Mouse (Mus musculus) liver, embryonic 14.5 days (tissue): ENCODE results near the gene Gnpnat1.

Source experiments
- CTCF ChIP-seq: IDR thresholded peaks from 2 replicates; pipeline ENCODE4 v1.5.1; 2016; ENCODE audit warnings: antibody characterized with exemption, low read depth, control low read depth
- EP300 ChIP-seq: IDR thresholded peaks from 2 replicates; pipeline ENCODE4 v1.6.1; 2016; ENCODE audit warnings: antibody characterized with exemption, low read depth

- TF ChIP-seq CTCF = peak; percentile 96
- no peak for TF ChIP-seq EP300
Measured at GRCm38 (mm10) chr14:45329589-45330181, 75.0 kb downstream of the Gnpnat1 start, which contains the start of gene Psmc6.
